Mouse (Mus musculus): ENCODE results near the gene Clcn1.

- no peak for TF ChIP-seq CTCF (IDR thresholded peaks at IDR 0.05; ENCODE audit: low read depth)
- TF ChIP-seq EP300 (IDR thresholded peaks at IDR 0.05; ENCODE audit: low read depth), result no peak
These were observed 43.7 kb downstream of the Clcn1 start for GRCm38 (mm10) chr6:42330216-42330615.
